Mouse (Mus musculus) C2C12 (cell line): ENCODE data around the gene Bcl2l15. TPM values are rescaled to one million over a fixed set of nuclear protein-coding genes. Genes with fewer than 3 reads are reported as not detected.

Source experiments
- H3K27me3 ChIP-seq: one replicate; pipeline ENCODE4 v1.6.1; 2011; ENCODE audit not compliant: control insufficient read depth, insufficient read depth, insufficient read length
- H3K36me3 ChIP-seq: one replicate; pipeline ENCODE4 v1.6.1; 2011; ENCODE audit not compliant: control insufficient read depth, insufficient read depth
- H3K4me3 ChIP-seq: one replicate; pipeline ENCODE4 v1.5.1; 2011; ENCODE audit warnings: mild to moderate bottlenecking, control low read depth; ENCODE audit not compliant: poor library complexity, insufficient read depth, severe bottlenecking
- H3K79me2 ChIP-seq: one replicate; pipeline ENCODE4 v1.6.1; 2011; ENCODE audit not compliant: control insufficient read depth, insufficient read depth
- H3K79me3 ChIP-seq: one replicate; pipeline ENCODE4 v1.6.1; 2011; ENCODE audit warnings: low read depth, control low read depth
- H3ac ChIP-seq: one replicate; pipeline ENCODE3; 2011; ENCODE audit warnings: low read depth; ENCODE audit not compliant: control insufficient read depth, insufficient read length
- CEBPB ChIP-seq: IDR thresholded peaks from one replicate; pipeline ENCODE4 v1.6.1; 2011; ENCODE audit warnings: low read depth, mild to moderate bottlenecking, control low read depth, moderate library complexity
- CTCF ChIP-seq: IDR thresholded peaks from one replicate; pipeline ENCODE4 v1.5.1; 2011; ENCODE audit not compliant: control insufficient read depth, insufficient read depth, insufficient read length
- FOSL1 ChIP-seq: IDR thresholded peaks from one replicate; pipeline ENCODE4 v1.8.0; 2011; ENCODE audit warnings: mild to moderate bottlenecking, low read length; ENCODE audit not compliant: poor library complexity, insufficient read depth, severe bottlenecking
- MAX ChIP-seq: IDR thresholded peaks from one replicate; pipeline ENCODE4 v1.6.1; 2011; ENCODE audit warnings: mild to moderate bottlenecking, control low read depth
- MYOD1 ChIP-seq: IDR thresholded peaks from one replicate; pipeline ENCODE4 v1.6.1; 2011; ENCODE audit warnings: low read depth; ENCODE audit not compliant: control insufficient read depth, insufficient read length
- MYOG ChIP-seq: IDR thresholded peaks from one replicate; pipeline ENCODE4 v1.6.1; 2011; ENCODE audit not compliant: control insufficient read depth, insufficient read length; ENCODE audit errors: extremely low read depth
- USF1 ChIP-seq: IDR thresholded peaks from one replicate; pipeline ENCODE4 v1.6.1; 2011; ENCODE audit warnings: low read depth, mild to moderate bottlenecking, control low read depth, moderate library complexity
- polyA plus RNA-seq: library from polyadenylated mRNA; unstranded; fragments of >200 nt; fragmentation: generic; extraction: Trizol; gene quantifications from one replicate; pipeline ENCODE4 v1.2.1, GENCODE M21; 2012; ENCODE audit warnings: missing spikeins

Gene Bcl2l15
- polyA plus RNA-seq, 1 experiment, result 0.37 TPM

DNA sequence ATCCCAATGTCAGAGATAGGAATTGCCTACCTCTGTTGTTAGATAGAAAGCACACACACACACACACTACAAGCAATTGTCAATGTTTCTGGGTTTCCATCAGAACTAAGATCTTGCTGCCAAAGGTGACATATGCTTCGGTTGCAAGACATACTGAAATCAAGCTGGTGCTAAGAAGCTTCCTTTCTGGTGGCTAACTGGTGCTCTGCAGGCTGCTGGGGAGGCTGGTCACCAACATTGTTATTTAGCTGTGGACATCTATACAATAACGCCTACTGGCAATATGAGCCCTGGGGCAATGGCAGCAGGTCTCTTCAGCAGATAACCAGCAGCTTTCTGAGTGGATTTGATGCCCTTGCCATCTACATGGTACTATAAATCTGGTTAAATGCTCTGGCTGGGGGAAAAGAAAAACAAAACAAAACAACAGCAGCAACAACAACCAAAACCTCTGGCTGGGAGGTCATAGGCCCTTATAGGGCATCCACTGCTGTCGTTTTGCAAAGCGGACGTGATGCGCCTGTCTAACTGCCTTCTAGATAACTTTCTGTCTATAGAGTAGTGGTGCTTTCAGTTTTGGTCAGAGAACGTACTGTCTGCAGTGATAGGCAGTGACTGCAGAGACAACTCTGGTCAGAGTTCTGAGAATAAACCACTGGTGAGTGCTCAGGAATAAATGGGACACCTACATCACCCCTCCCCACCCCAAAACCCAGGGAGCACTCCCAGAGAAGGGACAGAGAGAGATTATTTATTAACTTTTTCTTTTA, 24.8 kb downstream of the Bcl2l15 start:
- Histone ChIP-seq H3K36me3 (no peaks in the 10 kb centered on the region), H3ac (no peak overlapping the region), H3K27me3 (no peaks in the 10 kb centered on the region), H3K79me2 (no peaks in the 10 kb centered on the region), H3K4me3 (no peak overlapping the region), H3K79me3 (no peaks in the 10 kb centered on the region)
- TF ChIP-seq MYOD1, result no peak
- TF ChIP-seq CTCF, result no peak
- TF ChIP-seq FOSL1, result no peak

DNA sequence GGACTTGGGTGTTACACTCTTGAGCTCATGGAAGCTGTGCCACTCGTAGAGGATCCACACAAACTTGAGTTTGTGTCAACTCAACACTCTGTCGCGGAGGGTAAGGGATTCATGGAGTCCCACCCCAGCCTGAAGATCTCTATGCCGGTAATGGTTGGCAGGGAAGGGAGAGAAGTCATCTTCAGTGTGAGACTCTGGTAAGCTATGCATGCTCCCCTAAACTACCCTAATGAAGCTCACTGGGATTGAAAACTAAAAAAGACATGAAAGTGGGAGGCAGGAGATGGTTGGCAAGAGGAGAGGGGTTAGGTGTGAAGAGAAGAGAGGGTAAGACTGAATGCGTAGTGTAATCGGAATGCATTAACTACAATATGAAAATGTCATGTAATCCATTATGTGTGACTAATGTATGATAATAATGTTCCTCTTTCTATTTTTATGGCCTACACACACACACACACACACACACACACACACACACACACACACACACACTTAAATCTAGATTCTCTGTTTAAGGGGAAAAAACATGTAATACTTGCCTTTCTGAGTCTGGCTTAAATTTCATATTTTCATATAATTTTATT, 25.7 kb downstream of the Bcl2l15 start:
- TF ChIP-seq CEBPB, result no peak
- no peak for TF ChIP-seq USF1
- no peak for TF ChIP-seq MYOG
- no peak overlapping the region for H3ac ChIP-seq
- H3K4me3 ChIP-seq, result no peak overlapping the region

DNA sequence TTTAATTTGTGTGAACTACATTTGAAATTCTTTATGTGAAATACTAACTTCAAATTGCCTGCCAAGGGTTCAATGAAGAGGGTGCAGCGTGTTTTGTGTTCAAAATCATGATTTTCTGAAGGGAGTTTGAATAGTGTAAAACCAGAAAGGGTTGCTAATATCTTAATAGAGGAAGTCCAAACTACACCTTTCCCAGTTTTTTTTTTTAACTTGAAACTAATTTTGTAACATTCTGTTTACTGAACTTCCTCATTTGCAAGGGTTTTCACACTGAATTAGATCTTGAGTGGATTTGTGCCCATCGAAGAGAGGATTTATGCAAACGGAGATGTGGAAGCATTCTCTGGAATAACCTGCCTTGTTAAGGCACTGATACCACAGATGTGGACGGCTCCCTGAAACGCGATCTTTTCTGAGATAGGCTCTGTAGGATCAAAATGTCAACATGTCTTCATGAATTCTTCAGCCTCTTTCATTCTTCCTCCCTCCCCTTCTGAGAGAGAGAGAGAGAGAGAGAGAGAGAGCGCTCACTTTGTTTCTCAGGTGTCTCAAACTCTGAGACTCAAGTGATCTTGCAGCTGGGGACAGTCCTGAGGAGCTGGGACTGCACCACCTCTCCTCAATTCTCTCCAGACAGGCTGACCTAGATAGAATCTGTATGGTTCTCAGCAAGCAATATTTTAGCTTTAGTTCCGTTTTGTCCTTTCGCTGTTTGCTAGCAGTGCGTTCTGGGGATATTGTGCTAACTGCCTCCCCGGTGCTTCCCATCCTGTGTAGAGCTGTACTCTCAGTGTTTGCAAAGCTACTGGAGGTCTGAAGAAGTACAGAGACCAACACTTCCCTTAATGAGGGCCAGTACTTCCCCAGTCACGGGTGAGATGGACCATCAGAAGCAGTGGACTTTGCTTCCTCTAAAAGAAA, 26.7 kb downstream of the Bcl2l15 start, which contains the start of gene Ptpn22:
Gene Ptpn22, plus strand, starts transcription at position 915 of the 921 bp plus-strand sequence.
- Histone ChIP-seq H3ac (peak within 1 kb of the TSS; percentile 1), H3K27me3 (no peaks in the 10 kb centered on the region), H3K36me3 (no peaks in the 10 kb centered on the region), H3K79me2 (no peaks in the 10 kb centered on the region), H3K79me3 (no peaks in the 10 kb centered on the region), H3K4me3 (no peak within 1 kb of the TSS)
- TF ChIP-seq MYOG, result no peak
- TF ChIP-seq FOSL1, result no peak
- no peak for TF ChIP-seq USF1
- TF ChIP-seq CEBPB, result no peak
- no peak for TF ChIP-seq CTCF
- TF ChIP-seq MYOD1, result no peak
- TF ChIP-seq MAX, result no peak

More for the DNA sequence above, 25.7 kb downstream of the Bcl2l15 start:
- Histone ChIP-seq H3K27me3 (no peaks in the 10 kb centered on the region), H3K36me3 (no peaks in the 10 kb centered on the region), H3K79me2 (no peaks in the 10 kb centered on the region), H3K79me3 (no peaks in the 10 kb centered on the region)

- TF ChIP-seq MAX (peak; percentile 90), CTCF (no peak)
- Histone ChIP-seq H3ac (peak overlapping the region; percentile 1), H3K4me3 (no peak overlapping the region), H3K79me3 (no peaks in the 10 kb centered on the region), H3K27me3 (no peaks in the 10 kb centered on the region), H3K36me3 (no peaks in the 10 kb centered on the region), H3K79me2 (no peaks in the 10 kb centered on the region)
Measured at GRCm38 (mm10) chr3:103859851-103860391, 27.5 kb downstream of the Bcl2l15 start.

- no peak overlapping the region for H3ac ChIP-seq
- no peaks in the 10 kb centered on the region for H3K36me3 ChIP-seq
- no peaks in the 10 kb centered on the region for H3K27me3 ChIP-seq
- H3K79me3 ChIP-seq, result no peaks in the 10 kb centered on the region
- TF ChIP-seq FOSL1, result no peak
- TF ChIP-seq MYOG, result no peak
- TF ChIP-seq CEBPB, result no peak
- no peak for TF ChIP-seq MYOD1
- TF ChIP-seq USF1, result no peak
- TF ChIP-seq CTCF, result no peak
- TF ChIP-seq MAX, result no peak
- H3K4me3 ChIP-seq, result no peak overlapping the region
- H3K79me2 ChIP-seq, result no peaks in the 10 kb centered on the region
Measured at GRCm38 (mm10) chr3:103862721-103863220, 30.4 kb downstream of the Bcl2l15 start.
